Mouse (Mus musculus) lung, embryonic 16.5 days (tissue): ENCODE data around the gene Cntn2. TPM values are rescaled to one million over a fixed set of nuclear protein-coding genes. Genes with fewer than 3 reads are reported as not detected.

Experiments used
- ATAC-seq: fragments of 200-750 bp; cut with Nextera tagmentation; 2 replicates; pipeline ENCODE4 v1.8.0; 2017; ENCODE audit warnings: low read depth, mild to moderate bottlenecking, moderate library complexity
- H3K27ac ChIP-seq: fragments of 300-500 bp; sonication (generic); 2 replicates; pipeline ENCODE4 v1.5.1; 2014; ENCODE audit warnings: mild to moderate bottlenecking, control low read depth, low read length
- H3K27me3 ChIP-seq: fragments of 300-500 bp; sonication (generic); 2 replicates; pipeline ENCODE4 v1.6.1; 2014; ENCODE audit warnings: low read depth, low read length, mixed read lengths; ENCODE audit not compliant: control insufficient read depth, insufficient read depth
- H3K36me3 ChIP-seq: fragments of 300-500 bp; sonication (generic); 2 replicates; pipeline ENCODE4 v1.6.1; 2014; ENCODE audit warnings: low read length; ENCODE audit not compliant: control insufficient read depth, insufficient read depth
- H3K4me1 ChIP-seq: fragments of 300-500 bp; sonication (generic); replicated peaks from 2 replicates; pipeline ENCODE4 v1.6.1; 2014; ENCODE audit warnings: low read length, mixed read lengths; ENCODE audit not compliant: control insufficient read depth, insufficient read depth
- H3K4me2 ChIP-seq: fragments of 300-500 bp; sonication (generic); 2 replicates; pipeline ENCODE4 v1.6.1; 2014; ENCODE audit warnings: low read depth, low read length, control low read depth
- H3K4me3 ChIP-seq: fragments of 300-500 bp; sonication (generic); 2 replicates; pipeline ENCODE4 v1.5.1; 2014; ENCODE audit warnings: mild to moderate bottlenecking, low read length, control low read depth
- H3K9ac ChIP-seq: fragments of 300-500 bp; sonication (generic); 2 replicates; pipeline ENCODE4 v1.6.1; 2014; ENCODE audit warnings: low read length, control low read depth
- H3K9me3 ChIP-seq: fragments of 300-500 bp; sonication (generic); 2 replicates; pipeline ENCODE4 v1.6.1; 2016; ENCODE audit warnings: low read length; ENCODE audit not compliant: control insufficient read depth
- WGBS: fragments of 180-500 bp; shearing (Covaris S2); extraction: QIAGEN DNeasy Blood & Tissue Kit; methylation state at CpG from one replicate; pipeline ENCODE4 v1.1.7; 2014; 5-methylcytosine and 5-hydroxymethylcytosine counted together
- polyA plus RNA-seq: library from polyadenylated mRNA; unstranded; fragments of >200 nt; fragmentation: Nextera tagmentation; extraction: Ambion mirVana; gene quantifications from 2 replicates; pipeline ENCODE4 v1.2.1, GENCODE M21; 2015

Gene Cntn2
- polyA plus RNA-seq, 1 experiment from 2014 or later: 0.09 TPM

- Histone ChIP-seq H3K36me3 (no peaks in the 10 kb centered on the region), H3K4me1 (peaks cover 7% of the 10 kb centered on the region), H3K4me3 (no peak overlapping the region), H3K27me3 (peaks cover 23% of the 10 kb centered on the region), H3K9me3 (no peaks in the 10 kb centered on the region), H3K9ac (no peak overlapping the region), H3K27ac (no peak overlapping the region), H3K4me2 (no peak overlapping the region)
- 76% methylated on average over 5 of the region's 5 CpGs for WGBS
- no peak for ATAC-seq
These were observed 5.3 kb downstream of the Cntn2 start for GRCm38 (mm10) chr1:132537736-132538135.

GRCm38 (mm10) chr1:132536416-132536815, 6.6 kb downstream of the Cntn2 start:
- no peak overlapping the region for H3K9ac ChIP-seq
- no peak overlapping the region for H3K4me3 ChIP-seq
- WGBS: 62% methylated on average over 3 of the region's 3 CpGs
- peaks cover 5% of the 10 kb centered on the region; the same call in 1 of the 2 replicates for H3K4me1 ChIP-seq
- peaks cover 10% of the 10 kb centered on the region for H3K27me3 ChIP-seq
- no peak overlapping the region for H3K27ac ChIP-seq
- no peak overlapping the region for H3K4me2 ChIP-seq
- H3K36me3 ChIP-seq: no peaks in the 10 kb centered on the region
- no peaks in the 10 kb centered on the region for H3K9me3 ChIP-seq
- ATAC-seq: no peak

- WGBS: 88% methylated on average over 4 of the region's 4 CpGs
- no peaks in the 10 kb centered on the region for H3K36me3 ChIP-seq
- ATAC-seq: no peak
These were observed 7.5 kb downstream of the Cntn2 start for GRCm38 (mm10) chr1:132535541-132535940.

GRCm38 (mm10) chr1:132533840-132534239, 9.2 kb downstream of the Cntn2 start:
- Histone ChIP-seq H3K4me1 (peaks cover 2% of the 10 kb centered on the region; the same call in 1 of the 2 replicates), H3K27ac (no peak overlapping the region), H3K9me3 (no peaks in the 10 kb centered on the region), H3K4me3 (no peak overlapping the region), H3K4me2 (no peak overlapping the region), H3K9ac (no peak overlapping the region), H3K36me3 (no peaks in the 10 kb centered on the region), H3K27me3 (no peaks in the 10 kb centered on the region; the same call in 1 of the 2 replicates)
- 8% methylated on average over 7 of the region's 8 CpGs for WGBS
- ATAC-seq: no peak

More at GRCm38 (mm10) chr1:132535541-132535940, 7.5 kb downstream of the Cntn2 start:
- Histone ChIP-seq H3K9me3 (no peaks in the 10 kb centered on the region), H3K27me3 (peaks cover 9% of the 10 kb centered on the region; the same call in 1 of the 2 replicates), H3K9ac (no peak overlapping the region), H3K4me2 (no peak overlapping the region), H3K4me3 (no peak overlapping the region), H3K4me1 (peaks cover 3% of the 10 kb centered on the region; the same call in 1 of the 2 replicates), H3K27ac (no peak overlapping the region)

- 53% methylated on average over 9 of the region's 9 CpGs for whole genome bisulfite sequencing
- no peak overlapping the region for H3K9ac ChIP-seq
- no peak overlapping the region for H3K27ac ChIP-seq
- H3K27me3 ChIP-seq: no peaks in the 10 kb centered on the region; the same call in 1 of the 2 replicates
- no peak overlapping the region for H3K4me3 ChIP-seq
- no peak for ATAC-seq
- H3K4me1 ChIP-seq: no peaks in the 10 kb centered on the region
- H3K4me2 ChIP-seq: no peak overlapping the region
- H3K9me3 ChIP-seq: no peaks in the 10 kb centered on the region
- no peaks in the 10 kb centered on the region for H3K36me3 ChIP-seq
These were observed 10.5 kb downstream of the Cntn2 start for GRCm38 (mm10) chr1:132532521-132532920.

GRCm38 (mm10) chr1:132530631-132531191, 12.3 kb downstream of the Cntn2 start:
- WGBS: 10% methylated on average over 5 of the region's 5 CpGs
- Histone ChIP-seq H3K36me3 (no peaks in the 10 kb centered on the region), H3K4me2 (no peak overlapping the region), H3K27me3 (no peaks in the 10 kb centered on the region), H3K9ac (no peak overlapping the region; the same call in 1 of the 2 replicates), H3K9me3 (no peaks in the 10 kb centered on the region), H3K4me3 (no peak overlapping the region), H3K27ac (no peak overlapping the region), H3K4me1 (no peaks in the 10 kb centered on the region)
- ATAC-seq: no peak

- 82% methylated on average over 19 of the region's 19 CpGs for WGBS
- no peak overlapping the region for H3K4me2 ChIP-seq
- H3K9me3 ChIP-seq: no peaks in the 10 kb centered on the region
- no peak overlapping the region for H3K4me3 ChIP-seq
- ATAC-seq: no peak
- H3K36me3 ChIP-seq: no peaks in the 10 kb centered on the region
- no peak overlapping the region for H3K27ac ChIP-seq
- H3K9ac ChIP-seq: no peak overlapping the region
- no peaks in the 10 kb centered on the region for H3K4me1 ChIP-seq
- H3K27me3 ChIP-seq: no peaks in the 10 kb centered on the region
These were observed 14.3 kb downstream of the Cntn2 start for GRCm38 (mm10) chr1:132528647-132529334.

GRCm38 (mm10) chr1:132528071-132528470, 15.0 kb downstream of the Cntn2 start:
- WGBS: 84% methylated on average over 13 of the region's 13 CpGs
- Histone ChIP-seq H3K4me2 (no peak overlapping the region), H3K9ac (no peak overlapping the region), H3K9me3 (no peaks in the 10 kb centered on the region), H3K27ac (no peak overlapping the region), H3K4me3 (no peak overlapping the region), H3K36me3 (no peaks in the 10 kb centered on the region), H3K27me3 (no peaks in the 10 kb centered on the region), H3K4me1 (no peaks in the 10 kb centered on the region)
- ATAC-seq: no peak

- ATAC-seq: 0 out of 2 replicates have a peak, but pooled peaks have one; percentile 22
- no peaks in the 10 kb centered on the region for H3K27me3 ChIP-seq
- H3K9me3 ChIP-seq: no peaks in the 10 kb centered on the region
- H3K27ac ChIP-seq: no peak overlapping the region
- no peak overlapping the region for H3K4me3 ChIP-seq
- WGBS: 5% methylated on average over 10 of the region's 10 CpGs
- no peak overlapping the region for H3K9ac ChIP-seq
- H3K4me1 ChIP-seq: no peaks in the 10 kb centered on the region
- H3K4me2 ChIP-seq: no peak overlapping the region
- no peaks in the 10 kb centered on the region for H3K36me3 ChIP-seq
These were observed 17.2 kb downstream of the Cntn2 start for GRCm38 (mm10) chr1:132525832-132526231.
